Mouse (Mus musculus) lung, postnatal 0 days (tissue): ENCODE results near the gene Lsg1.

Experiments used
- CTCF ChIP-seq: IDR thresholded peaks from 2 replicates; pipeline ENCODE4 v1.5.1; 2016; ENCODE audit warnings: antibody characterized with exemption, mild to moderate bottlenecking
- EP300 ChIP-seq: IDR thresholded peaks from 2 replicates; pipeline ENCODE4 v1.6.1; 2016; ENCODE audit warnings: antibody characterized with exemption, mild to moderate bottlenecking, control low read depth

- TF ChIP-seq CTCF (peak; percentile 92), EP300 (peak; percentile 29; the same call in 1 of the 2 replicates)
Measured at GRCm38 (mm10) chr16:30596959-30597681, 9.7 kb upstream of the Lsg1 start.
